Mouse (Mus musculus) lung, postnatal 0 days (tissue): Measurements from ENCODE around the gene Olfr464.

Source experiments
- CTCF ChIP-seq: IDR thresholded peaks from 2 replicates; pipeline ENCODE4 v1.5.1; 2016; ENCODE audit warnings: antibody characterized with exemption, mild to moderate bottlenecking
- EP300 ChIP-seq: IDR thresholded peaks from 2 replicates; pipeline ENCODE4 v1.6.1; 2016; ENCODE audit warnings: antibody characterized with exemption, mild to moderate bottlenecking, control low read depth

DNA sequence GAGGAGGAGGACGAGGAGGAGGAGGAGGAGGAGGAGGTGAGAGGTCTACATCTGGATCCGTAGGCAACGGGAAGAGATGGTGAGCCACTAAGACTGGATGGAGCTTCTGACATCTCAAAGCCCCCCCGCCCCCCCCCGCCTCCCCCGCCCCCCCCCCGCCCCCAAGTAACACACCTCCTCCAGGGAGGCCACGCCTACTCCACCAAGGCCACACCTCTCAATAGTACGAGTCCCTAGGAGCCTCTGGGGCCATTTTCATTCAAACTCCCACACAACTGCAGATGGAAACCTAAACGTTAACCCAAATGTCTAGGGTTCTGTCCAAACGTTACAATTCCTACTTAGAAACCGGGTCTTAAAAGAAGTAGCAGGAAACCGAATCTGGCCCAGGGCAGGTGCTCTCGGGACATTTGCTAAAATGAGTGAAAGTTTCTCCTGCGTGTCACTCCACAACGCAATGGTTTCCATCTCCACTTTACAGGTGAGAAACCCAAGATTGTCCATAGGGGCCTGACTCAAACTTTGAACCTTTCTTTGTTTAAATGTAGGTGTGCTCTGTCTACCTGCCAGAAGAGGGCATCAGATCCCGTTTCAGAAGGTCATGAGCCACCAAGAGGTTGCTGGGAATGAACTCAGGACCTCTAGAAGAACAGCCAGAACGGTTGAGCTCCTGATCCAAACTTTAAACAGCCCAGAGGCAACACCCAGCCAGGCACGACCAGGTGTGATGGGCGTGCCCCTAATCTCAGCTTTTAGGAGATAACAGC is 47.8 kb upstream of the Olfr464 start:
- TF ChIP-seq CTCF (peak; percentile 34), EP300 (no peak)
